Mouse (Mus musculus) small intestine, adult 10 weeks (tissue): ENCODE measurements around the gene Tmem204. TPM values are rescaled to one million over a fixed set of nuclear protein-coding genes. Genes with fewer than 3 reads are reported as not detected.

ENCODE experiments used
- polyA plus RNA-seq: library from polyadenylated mRNA; stranded (reverse); fragments of 350-450 nt; fragmentation: Illumina TruSeq; extraction: RNeasy Lipid Tissue Mini Kit (QIAGEN cat#74804); gene quantifications from one replicate; pipeline ENCODE4 v1.2.3, GENCODE M21; 2014; ENCODE audit warnings: low replicate concordance

Tmem204 gene
- 2.1 TPM for polyA plus RNA-seq

DNA sequence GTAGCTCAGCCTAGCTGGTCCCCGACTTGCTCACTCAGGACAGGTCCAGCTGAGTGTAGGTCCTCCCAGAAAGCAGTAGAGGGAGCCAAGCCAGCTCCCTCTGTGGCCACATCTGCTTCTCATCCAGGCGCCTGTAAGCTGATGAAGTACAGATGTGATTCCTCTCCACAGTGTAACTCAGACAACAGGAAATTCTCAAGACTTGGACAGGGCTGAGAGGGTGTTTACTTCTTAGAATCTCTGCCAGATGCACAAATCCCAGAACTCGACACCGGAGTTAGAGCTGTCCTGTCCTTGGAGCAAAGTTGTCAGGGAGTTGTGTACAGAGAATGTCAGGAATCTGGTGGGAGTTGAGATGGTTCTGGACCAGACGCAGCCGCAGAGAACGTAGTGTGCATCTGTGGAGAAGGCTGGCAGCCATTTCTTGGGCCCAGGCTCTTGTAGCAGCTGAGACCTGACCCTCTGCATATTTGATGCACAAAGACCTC, at the start of gene Tmem204:
TSS of gene Tmem204 (minus strand) at position 148 of the 488 bp plus-strand sequence.

DNA sequence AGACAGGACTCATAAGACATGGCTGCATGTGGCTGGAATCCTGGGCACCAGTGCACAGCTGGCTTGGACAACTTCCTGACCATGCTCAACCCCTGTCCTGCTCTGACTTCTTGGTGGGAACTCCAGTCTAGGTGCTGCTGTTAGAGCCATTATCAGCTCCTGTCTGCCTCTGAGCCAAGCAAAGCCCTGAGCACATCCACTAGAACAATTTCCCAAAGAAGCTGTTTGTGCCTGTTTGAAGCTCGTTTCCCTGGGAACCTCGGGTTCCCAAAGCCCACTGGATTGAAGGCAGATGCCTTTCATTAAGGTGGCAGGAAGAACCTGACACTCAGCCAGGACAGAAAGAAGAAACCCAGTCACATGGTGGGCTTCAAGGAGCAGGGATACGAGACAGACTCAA, 37.0 kb upstream of the Tmem204 start, which contains the start of gene Ptx4:
TSS of gene Ptx4 (plus strand) at position 355 of the 400 bp plus-strand sequence.

DNA sequence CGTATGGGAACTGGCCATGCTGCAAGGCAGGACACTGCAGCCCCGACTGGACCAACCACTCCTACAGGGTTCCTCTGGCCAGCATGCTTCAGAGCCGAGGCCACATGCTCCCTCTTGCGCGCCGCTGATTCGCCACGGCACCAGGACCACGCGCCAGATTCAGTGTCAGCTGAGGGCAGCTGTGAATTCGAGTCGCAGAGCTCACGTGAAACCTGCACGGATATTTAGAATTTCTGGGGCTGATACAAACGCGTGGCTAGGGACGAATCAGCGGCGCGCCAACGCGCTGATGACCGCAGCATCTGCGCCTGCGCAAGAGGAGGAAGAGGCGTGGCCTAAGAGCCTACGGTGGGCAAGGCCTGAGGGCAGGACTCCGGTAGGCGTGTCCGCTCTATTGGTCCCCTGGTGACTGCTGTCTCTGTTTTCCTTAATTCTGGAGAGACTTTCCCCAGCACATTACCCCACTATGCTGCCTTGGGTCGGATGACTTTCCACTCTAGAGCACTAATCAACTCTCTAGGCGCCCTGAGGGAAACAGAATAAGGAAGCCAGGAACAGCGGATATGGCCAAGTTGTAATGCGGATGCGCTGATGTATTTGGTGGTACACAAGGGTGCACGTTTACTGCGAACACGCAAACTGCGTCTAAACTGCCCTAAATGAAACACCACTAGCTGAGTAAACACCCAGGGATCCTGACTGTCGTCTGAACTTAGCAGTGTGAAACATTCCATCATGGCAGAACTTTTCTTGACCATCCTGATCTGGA, 32.5 kb upstream of the Tmem204 start, which contains the start of gene Telo2:
TSS of gene Telo2 (minus strand) at position 304 of the 769 bp plus-strand sequence.

DNA sequence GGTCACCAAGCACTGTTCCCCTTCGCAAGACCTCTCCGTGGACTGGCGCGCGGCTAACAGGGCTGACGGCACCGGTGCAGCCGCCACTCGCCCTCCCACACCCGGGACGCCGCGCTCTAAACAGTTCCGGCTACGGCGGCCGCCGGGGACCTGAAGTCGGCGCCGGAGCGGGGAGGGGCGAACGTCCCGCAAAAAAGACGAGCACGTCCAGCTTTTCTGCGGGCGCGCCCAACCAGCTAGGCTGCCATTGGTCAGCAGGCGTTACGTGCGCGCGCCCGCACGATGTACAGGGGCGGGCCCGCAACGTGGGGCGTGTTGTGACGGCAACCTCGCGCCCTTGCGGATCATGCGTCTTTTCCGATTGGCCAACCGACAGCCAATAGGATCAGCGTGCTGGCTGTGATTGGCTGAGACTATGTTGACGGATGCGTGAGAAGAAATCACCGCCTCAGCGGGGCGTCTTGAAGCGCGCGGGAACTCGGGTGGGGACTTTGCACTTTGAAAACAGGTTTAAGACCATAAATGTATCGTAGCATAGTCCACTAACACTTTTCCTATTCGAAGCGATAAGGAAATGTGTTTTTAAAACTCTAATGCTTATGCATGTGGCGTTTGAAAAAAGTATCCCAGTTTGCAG, 67.6 kb downstream of the Tmem204 start, which contains the start of the genes Cramp1l and Ift140:
TSS of gene Cramp1l (minus strand) at position 134 of the 637 bp plus-strand sequence.
TSS of gene Ift140 (plus strand) at position 431 of the 637 bp plus-strand sequence.

Other genes starting within 250 kb of the Tmem204 start
- 13.4 TPM for gene Hagh, start 243.4 kb downstream of the Tmem204 start, polyA plus RNA-seq
- gene Fahd1, start 233.2 kb downstream of the Tmem204 start, polyA plus RNA-seq = 510 TPM
- gene Igfals, start 217.6 kb downstream of the Tmem204 start, polyA plus RNA-seq = not detected
- gene Nubp2, start 197.2 kb downstream of the Tmem204 start, polyA plus RNA-seq = 1.6 TPM
- not detected for gene Spsb3, start 196.9 kb downstream of the Tmem204 start, polyA plus RNA-seq
- 1.1 TPM for gene Eme2, start 188.5 kb downstream of the Tmem204 start, polyA plus RNA-seq
- gene Mrps34, start 188.5 kb downstream of the Tmem204 start, polyA plus RNA-seq = not detected
- 0.71 TPM for gene Nme3, start 187.1 kb downstream of the Tmem204 start, polyA plus RNA-seq
- 3.5 TPM for gene Mapk8ip3, start 146.6 kb downstream of the Tmem204 start, polyA plus RNA-seq
- 65.7 TPM for gene Jpt2, start 122.9 kb downstream of the Tmem204 start, polyA plus RNA-seq
- gene Cramp1l, start 67.8 kb downstream of the Tmem204 start, polyA plus RNA-seq = 7.6 TPM
- 3.7 TPM for gene Ift140, start 67.5 kb downstream of the Tmem204 start, polyA plus RNA-seq
- 0.11 TPM for gene Telo2, start 32.4 kb upstream of the Tmem204 start, polyA plus RNA-seq
- gene Ptx4, start 37.2 kb upstream of the Tmem204 start, polyA plus RNA-seq = not detected
- gene Clcn7, start 49.8 kb upstream of the Tmem204 start, polyA plus RNA-seq = 2.5 TPM
- not detected for gene Ccdc154, start 78.9 kb upstream of the Tmem204 start, polyA plus RNA-seq
- not detected for gene Gm38655, start 91.9 kb upstream of the Tmem204 start, polyA plus RNA-seq
- 14.3 TPM for gene BC003965, start 101.0 kb upstream of the Tmem204 start, polyA plus RNA-seq
- gene Unkl, start 104.8 kb upstream of the Tmem204 start, polyA plus RNA-seq = 19.8 TPM
- gene Gnptg, start 156.5 kb upstream of the Tmem204 start, polyA plus RNA-seq = 8.7 TPM
- gene Tsr3, start 156.6 kb upstream of the Tmem204 start, polyA plus RNA-seq = 2.1 TPM
- gene Baiap3, start 172.8 kb upstream of the Tmem204 start, polyA plus RNA-seq = 0.33 TPM
- gene Ube2i, start 191.0 kb upstream of the Tmem204 start, polyA plus RNA-seq = 184 TPM
- not detected for gene Prss34, start 214.8 kb upstream of the Tmem204 start, polyA plus RNA-seq
- not detected for gene Prss28, start 225.1 kb upstream of the Tmem204 start, polyA plus RNA-seq
- not detected for gene Prss29, start 235.1 kb upstream of the Tmem204 start, polyA plus RNA-seq